Mouse (Mus musculus) midbrain, embryonic 15.5 days (tissue): Measurements from ENCODE around the gene Trpm1. TPM values are rescaled to one million over a fixed set of nuclear protein-coding genes. Genes with fewer than 3 reads are reported as not detected.

Experiments used
- ATAC-seq: fragments of 200-750 bp; cut with Nextera tagmentation; replicated peaks from 2 replicates; pipeline ENCODE4 v1.8.0; 2017; ENCODE audit warnings: moderate TSS enrichment
- H3K27ac ChIP-seq: fragments of 300-500 bp; sonication (generic); 2 replicates; pipeline ENCODE4 v1.5.1; 2015; ENCODE audit warnings: mild to moderate bottlenecking, inconsistent platforms
- H3K27me3 ChIP-seq: fragments of 300-500 bp; sonication (generic); replicated peaks from 2 replicates; pipeline ENCODE4 v1.6.1; 2015; ENCODE audit warnings: inconsistent platforms
- H3K36me3 ChIP-seq: fragments of 300-500 bp; sonication (generic); replicated peaks from 2 replicates; pipeline ENCODE4 v1.6.1; 2015; ENCODE audit warnings: inconsistent platforms
- H3K4me1 ChIP-seq: fragments of 300-500 bp; sonication (generic); 2 replicates; pipeline ENCODE4 v1.6.1; 2015; ENCODE audit warnings: inconsistent platforms
- H3K4me2 ChIP-seq: fragments of 300-500 bp; sonication (generic); 2 replicates; pipeline ENCODE4 v1.6.1; 2015; ENCODE audit warnings: inconsistent platforms, mild to moderate bottlenecking, moderate library complexity
- H3K4me3 ChIP-seq: fragments of 300-500 bp; sonication (generic); 2 replicates; pipeline ENCODE4 v1.5.1; 2015; ENCODE audit warnings: mild to moderate bottlenecking, inconsistent platforms
- H3K9ac ChIP-seq: fragments of 300-500 bp; sonication (generic); 2 replicates; pipeline ENCODE4 v1.6.1; 2015; ENCODE audit warnings: mild to moderate bottlenecking, inconsistent platforms
- H3K9me3 ChIP-seq: fragments of 300-500 bp; sonication (generic); 2 replicates; pipeline ENCODE4 v1.6.1; 2016; ENCODE audit warnings: inconsistent platforms
- WGBS: fragments of 180-500 bp; shearing (Covaris S2); methylation state at CpG from one replicate; pipeline ENCODE4 v1.1.7; 2015; ENCODE audit warnings: mixed read lengths; 5-methylcytosine and 5-hydroxymethylcytosine counted together
- polyA plus RNA-seq: library from polyadenylated mRNA; unstranded; fragments of >200 nt; fragmentation: Nextera tagmentation; extraction: Ambion mirVana; gene quantifications from 2 replicates; pipeline ENCODE4 v1.2.1, GENCODE M21; 2015

Gene Trpm1
- polyA plus RNA-seq, 1 experiment from 2014 or later = 0.26 TPM

DNA sequence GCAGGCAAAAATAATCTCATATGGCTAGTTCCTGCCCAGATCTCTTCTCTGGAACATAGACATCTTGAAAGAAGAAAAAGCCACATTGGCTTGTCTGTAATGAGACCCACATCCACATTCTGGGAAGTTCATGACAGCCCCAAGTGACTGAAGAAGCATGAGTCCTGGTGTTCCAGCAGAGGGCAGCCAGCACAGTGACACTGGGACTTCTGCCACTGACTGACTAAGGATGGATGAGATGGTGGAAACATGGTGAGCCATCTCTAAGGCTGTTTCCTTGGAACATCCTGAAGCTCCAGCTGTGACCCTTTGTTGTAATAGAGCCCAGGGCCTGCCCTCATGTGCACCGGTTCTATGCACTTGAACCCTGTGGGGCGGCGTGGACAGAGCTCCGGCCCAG, 25.7 kb downstream of the Trpm1 start:
- H3K4me3 ChIP-seq = no peak overlapping the region
- no peak for ATAC-seq
- H3K4me1 ChIP-seq = no peaks in the 10 kb centered on the region

DNA sequence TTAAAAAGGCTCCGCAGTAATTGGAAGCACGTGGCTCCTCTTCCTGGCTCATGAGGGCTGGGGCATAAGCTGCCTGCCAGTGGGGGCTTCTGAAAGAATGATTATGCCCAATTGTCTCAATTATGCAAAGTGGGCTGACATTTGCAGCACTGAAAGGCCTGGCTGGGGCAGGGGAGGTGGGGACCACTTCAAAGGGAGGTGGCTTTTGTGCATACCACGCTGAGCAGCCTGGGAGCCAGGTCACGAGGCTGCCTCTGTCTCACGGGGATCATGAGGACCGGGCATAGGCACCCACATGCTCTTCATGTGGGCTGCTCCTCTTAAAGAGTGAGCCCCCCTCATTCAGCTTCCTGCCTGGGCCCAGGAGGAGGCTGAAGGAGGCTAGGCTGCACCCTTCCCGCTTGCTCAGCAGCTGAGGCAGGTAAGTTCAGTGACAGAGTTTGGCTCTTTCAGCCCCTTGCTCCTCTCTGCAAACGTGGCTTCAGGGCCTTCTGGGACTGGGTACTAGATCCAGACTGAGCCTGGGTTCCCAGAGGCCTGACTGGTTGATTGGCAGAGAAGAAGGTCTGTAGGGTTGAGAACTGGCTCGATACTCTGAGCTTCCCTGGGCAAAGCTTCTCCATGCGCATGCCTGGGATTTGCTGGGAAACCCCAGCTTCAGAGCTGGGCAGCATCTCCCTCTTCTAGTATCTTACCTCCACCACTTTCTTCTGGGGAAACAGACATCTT, 31.7 kb downstream of the Trpm1 start:
- peak; percentile 71 for ATAC-seq
- H3K27ac ChIP-seq = no peak overlapping the region

More for the DNA sequence above, 25.7 kb downstream of the Trpm1 start:
- WGBS = 83% methylated on average over 4 of the region's 4 CpGs
- H3K9ac ChIP-seq = no peak overlapping the region
- H3K9me3 ChIP-seq = no peaks in the 10 kb centered on the region
- H3K27ac ChIP-seq = no peak overlapping the region
- H3K27me3 ChIP-seq = no peaks in the 10 kb centered on the region
- H3K4me2 ChIP-seq = no peak overlapping the region
- H3K36me3 ChIP-seq = no peaks in the 10 kb centered on the region

DNA sequence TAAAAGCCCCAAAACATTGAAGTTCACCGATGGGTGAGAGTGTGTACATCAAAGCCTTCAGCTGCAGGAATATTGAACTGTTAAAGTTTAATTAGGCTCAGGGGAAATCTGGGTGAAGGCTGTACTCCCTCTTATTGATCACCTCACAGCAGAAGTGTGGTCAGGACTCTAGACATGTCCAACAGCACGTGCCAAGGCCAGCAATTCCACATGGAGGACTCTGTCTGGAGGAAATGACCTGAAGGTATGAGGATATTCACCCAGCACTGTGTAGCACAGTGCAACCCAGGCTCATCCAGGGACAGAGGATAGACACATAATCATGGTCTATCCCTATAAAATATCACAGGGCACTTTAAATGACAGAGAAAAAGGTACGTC, 32.3 kb downstream of the Trpm1 start:
- ATAC-seq = 0 out of 2 replicates have a peak, but pooled peaks have one; percentile 48
- H3K9ac ChIP-seq = no peak overlapping the region
- H3K4me1 ChIP-seq = peaks cover 7% of the 10 kb centered on the region
- WGBS = 74% methylated on average over 3 of the region's 3 CpGs
- H3K4me2 ChIP-seq = no peak overlapping the region
- no peaks in the 10 kb centered on the region for H3K27me3 ChIP-seq
- H3K36me3 ChIP-seq = no peaks in the 10 kb centered on the region
- no peak overlapping the region for H3K4me3 ChIP-seq
- H3K9me3 ChIP-seq = no peaks in the 10 kb centered on the region
- no peak overlapping the region for H3K27ac ChIP-seq

More for the DNA sequence above, 31.7 kb downstream of the Trpm1 start:
- Histone ChIP-seq H3K9ac (no peak overlapping the region), H3K4me3 (no peak overlapping the region), H3K4me1 (peaks cover 7% of the 10 kb centered on the region), H3K9me3 (no peaks in the 10 kb centered on the region), H3K4me2 (no peak overlapping the region), H3K27me3 (no peaks in the 10 kb centered on the region), H3K36me3 (no peaks in the 10 kb centered on the region)
- 30% methylated on average over 10 of the region's 10 CpGs for WGBS

DNA sequence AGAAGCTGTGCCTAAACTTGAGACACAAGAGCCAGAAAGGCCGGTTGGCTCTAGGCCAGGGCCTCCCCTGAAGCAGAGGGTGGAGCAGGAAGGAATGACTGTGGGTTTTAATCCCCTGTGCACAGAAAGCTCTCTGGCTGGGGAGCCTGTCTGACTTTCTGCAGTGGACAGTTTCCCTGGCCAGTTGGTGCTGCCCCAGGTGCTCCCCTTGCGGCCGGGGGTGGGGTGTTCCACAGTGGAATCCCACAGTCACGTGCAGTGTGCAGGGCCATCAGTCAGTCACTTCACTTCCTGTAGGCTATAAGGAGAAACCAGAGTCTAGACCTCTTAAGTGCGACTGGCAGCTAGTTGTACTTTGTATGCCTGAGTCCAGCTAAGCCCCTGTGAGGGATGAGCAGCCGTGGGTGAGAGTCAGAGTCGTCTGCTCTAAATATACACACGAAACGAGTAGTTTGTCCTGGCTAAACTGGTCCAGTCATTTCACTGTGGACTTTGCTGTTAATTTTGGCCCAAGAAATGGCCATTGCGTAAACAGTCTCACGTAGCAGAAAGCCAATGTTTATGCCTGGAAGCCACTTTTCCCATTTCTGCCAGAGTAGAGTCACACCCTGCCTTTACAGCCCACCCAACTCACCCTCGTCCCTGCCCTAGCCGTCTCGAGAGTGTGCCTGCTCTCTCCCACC, 38.8 kb downstream of the Trpm1 start:
- Histone ChIP-seq H3K36me3 (no peaks in the 10 kb centered on the region), H3K4me2 (no peak overlapping the region), H3K9me3 (no peaks in the 10 kb centered on the region), H3K4me3 (no peak overlapping the region), H3K27ac (no peak overlapping the region), H3K9ac (no peak overlapping the region), H3K4me1 (peaks cover 5% of the 10 kb centered on the region; the same call in 1 of the 2 replicates), H3K27me3 (no peaks in the 10 kb centered on the region)
- no peak for ATAC-seq
- 60% methylated on average over 14 of the region's 14 CpGs for WGBS

DNA sequence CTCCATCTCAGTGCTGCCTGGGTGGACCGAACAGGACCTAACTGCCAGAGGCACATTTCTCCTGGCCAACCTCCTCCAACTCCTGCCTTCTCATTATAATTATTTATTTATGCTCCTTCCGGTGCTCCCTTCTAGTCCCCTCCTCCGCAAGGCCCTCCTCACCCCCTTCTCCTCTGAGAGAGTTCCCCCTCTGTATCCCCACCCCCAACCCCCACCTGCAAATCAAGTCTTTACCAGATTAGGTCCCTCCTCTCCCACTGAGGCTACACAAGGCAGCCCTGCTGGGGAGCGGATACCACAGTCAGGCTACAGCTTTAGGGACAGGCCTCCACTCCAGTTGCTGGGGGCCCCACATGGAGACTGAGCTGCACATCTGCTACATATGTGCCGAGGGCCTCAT, 39.8 kb downstream of the Trpm1 start:
- 34% methylated on average over 5 of the region's 5 CpGs for WGBS

DNA sequence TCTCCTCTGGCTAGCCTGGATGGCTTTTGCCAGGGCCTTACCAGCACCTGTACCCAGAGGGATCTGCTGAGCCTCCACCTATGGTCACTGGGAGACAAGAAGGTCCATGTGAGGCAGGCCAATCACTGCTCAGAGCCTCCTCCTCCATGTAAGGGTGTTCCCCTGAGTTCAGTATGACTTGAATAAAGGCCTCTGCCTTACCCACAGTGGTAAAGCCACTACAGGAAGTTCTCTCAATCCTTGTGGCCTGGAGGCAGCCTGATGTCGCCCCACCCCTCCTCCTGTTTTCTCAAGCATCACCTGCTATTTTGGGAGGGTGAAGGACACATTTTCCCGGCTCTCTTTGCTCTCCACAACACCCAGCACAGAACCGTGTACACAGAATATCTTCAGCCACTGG, 42.5 kb downstream of the Trpm1 start:
- ATAC-seq = no peak
- Histone ChIP-seq H3K4me3 (no peak overlapping the region), H3K4me2 (no peak overlapping the region), H3K36me3 (no peaks in the 10 kb centered on the region), H3K4me1 (peaks cover 5% of the 10 kb centered on the region; the same call in 1 of the 2 replicates), H3K9ac (no peak overlapping the region), H3K9me3 (no peaks in the 10 kb centered on the region), H3K27ac (no peak overlapping the region), H3K27me3 (no peaks in the 10 kb centered on the region)
- 86% methylated on average over 3 of the region's 3 CpGs for WGBS

More for the DNA sequence above, 39.8 kb downstream of the Trpm1 start:
- H3K27me3 ChIP-seq = no peaks in the 10 kb centered on the region
- H3K27ac ChIP-seq = no peak overlapping the region
- no peak overlapping the region for H3K4me3 ChIP-seq
- no peak overlapping the region for H3K4me2 ChIP-seq
- peaks cover 5% of the 10 kb centered on the region; the same call in 1 of the 2 replicates for H3K4me1 ChIP-seq
- no peaks in the 10 kb centered on the region for H3K36me3 ChIP-seq
- ATAC-seq = no peak
- no peaks in the 10 kb centered on the region for H3K9me3 ChIP-seq
- no peak overlapping the region for H3K9ac ChIP-seq

DNA sequence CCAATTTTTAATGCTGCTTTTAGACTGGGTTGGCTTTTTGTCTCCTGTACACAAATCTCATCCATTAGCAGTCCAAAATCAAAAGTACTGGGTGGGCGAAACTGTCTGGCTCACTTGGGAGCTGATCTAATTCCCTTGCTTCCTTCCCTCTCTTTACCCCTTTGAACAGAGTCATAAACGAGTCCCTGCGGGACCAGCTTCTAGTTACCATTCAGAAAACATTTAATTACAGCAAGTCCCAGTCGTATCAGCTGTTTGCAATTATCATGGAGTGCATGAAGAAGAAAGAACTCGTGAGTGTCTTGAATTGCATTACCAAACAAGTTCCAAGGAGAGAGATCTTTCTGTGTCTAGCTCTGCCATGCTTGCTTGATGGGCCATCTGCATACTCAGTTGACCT, 55.1 kb downstream of the Trpm1 start:
- 61% methylated on average over 5 of the region's 5 CpGs for WGBS
- Histone ChIP-seq H3K9ac (no peak overlapping the region), H3K27me3 (no peaks in the 10 kb centered on the region), H3K27ac (no peak overlapping the region), H3K4me2 (no peak overlapping the region), H3K36me3 (no peaks in the 10 kb centered on the region), H3K4me3 (no peak overlapping the region), H3K9me3 (no peaks in the 10 kb centered on the region), H3K4me1 (no peaks in the 10 kb centered on the region)
- no peak for ATAC-seq

DNA sequence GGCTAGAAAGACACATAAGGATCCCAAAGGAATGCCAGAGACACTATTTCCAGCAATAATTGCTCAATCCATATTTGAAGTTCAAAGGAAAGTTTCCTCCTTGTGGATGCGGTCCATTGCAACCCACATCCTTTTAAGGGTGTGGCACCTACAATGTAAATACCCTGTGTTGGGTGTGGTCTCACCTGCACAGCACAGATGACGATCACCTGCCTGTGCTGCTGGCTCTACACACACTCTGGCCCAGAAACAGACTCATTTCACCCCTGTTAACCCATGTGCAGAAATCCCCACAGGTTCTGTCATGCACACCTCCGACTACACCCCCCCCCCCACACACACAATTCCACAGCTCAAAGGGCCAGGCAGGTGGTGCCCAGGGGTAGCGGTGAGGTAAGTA, 59.2 kb downstream of the Trpm1 start:
- no peaks in the 10 kb centered on the region for H3K4me1 ChIP-seq
- H3K9me3 ChIP-seq = no peaks in the 10 kb centered on the region
- H3K27ac ChIP-seq = no peak overlapping the region
- H3K36me3 ChIP-seq = no peaks in the 10 kb centered on the region
- no peaks in the 10 kb centered on the region for H3K27me3 ChIP-seq
- 91% methylated on average over 4 of the region's 4 CpGs for WGBS
- H3K4me3 ChIP-seq = no peak overlapping the region
- no peak for ATAC-seq
- no peak overlapping the region for H3K4me2 ChIP-seq
- H3K9ac ChIP-seq = no peak overlapping the region

DNA sequence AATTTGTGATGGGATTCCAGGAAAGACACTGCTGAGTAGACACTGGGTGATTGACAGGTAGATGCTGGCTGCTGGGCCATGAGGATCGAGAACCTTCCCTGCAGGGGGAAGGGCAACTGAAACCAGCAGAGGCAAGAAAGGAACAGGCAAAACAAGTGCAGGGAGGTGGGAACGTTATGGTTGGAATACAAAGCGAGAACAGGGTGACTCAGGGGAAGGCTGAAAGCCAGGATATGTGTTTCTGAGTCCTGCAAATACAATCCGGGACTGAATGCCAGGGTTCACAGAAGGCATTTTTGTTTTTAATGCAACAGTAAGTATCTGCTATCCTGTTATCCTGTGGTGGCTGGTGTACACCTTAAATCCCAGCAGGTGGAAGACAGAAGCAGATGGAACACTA, 60.4 kb downstream of the Trpm1 start:
- Histone ChIP-seq H3K36me3 (no peaks in the 10 kb centered on the region), H3K4me2 (no peak overlapping the region), H3K9ac (no peak overlapping the region), H3K4me3 (no peak overlapping the region), H3K27ac (no peak overlapping the region), H3K9me3 (no peaks in the 10 kb centered on the region), H3K27me3 (no peaks in the 10 kb centered on the region), H3K4me1 (no peaks in the 10 kb centered on the region)
- no peak for ATAC-seq
- WGBS = 64% methylated on average over 4 of the region's 4 CpGs

DNA sequence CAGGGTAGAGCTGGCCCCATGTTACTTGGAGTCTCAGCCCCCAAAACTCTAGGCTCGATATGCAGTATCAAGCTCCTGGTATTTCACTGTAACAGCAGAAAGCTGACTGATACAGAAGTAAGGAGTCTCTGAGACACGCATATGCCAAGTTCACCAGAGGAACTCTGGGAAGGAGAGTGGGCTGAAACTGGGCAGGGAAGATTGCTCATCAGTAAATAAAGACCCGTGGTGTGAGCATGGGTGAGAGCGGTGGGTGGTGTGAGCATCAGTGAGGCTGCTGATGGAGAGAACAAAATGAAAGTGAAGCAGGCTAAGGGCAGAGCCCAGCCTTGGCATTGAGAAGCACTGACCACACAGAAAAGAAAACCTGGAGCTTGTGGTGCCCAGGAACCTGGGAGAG, 62.0 kb downstream of the Trpm1 start:
- Histone ChIP-seq H3K9me3 (no peaks in the 10 kb centered on the region), H3K36me3 (no peaks in the 10 kb centered on the region), H3K4me1 (no peaks in the 10 kb centered on the region), H3K27ac (no peak overlapping the region), H3K4me3 (no peak overlapping the region), H3K27me3 (no peaks in the 10 kb centered on the region), H3K4me2 (no peak overlapping the region), H3K9ac (no peak overlapping the region)
- 86% methylated on average over 4 of the region's 4 CpGs for WGBS
- no peak for ATAC-seq

DNA sequence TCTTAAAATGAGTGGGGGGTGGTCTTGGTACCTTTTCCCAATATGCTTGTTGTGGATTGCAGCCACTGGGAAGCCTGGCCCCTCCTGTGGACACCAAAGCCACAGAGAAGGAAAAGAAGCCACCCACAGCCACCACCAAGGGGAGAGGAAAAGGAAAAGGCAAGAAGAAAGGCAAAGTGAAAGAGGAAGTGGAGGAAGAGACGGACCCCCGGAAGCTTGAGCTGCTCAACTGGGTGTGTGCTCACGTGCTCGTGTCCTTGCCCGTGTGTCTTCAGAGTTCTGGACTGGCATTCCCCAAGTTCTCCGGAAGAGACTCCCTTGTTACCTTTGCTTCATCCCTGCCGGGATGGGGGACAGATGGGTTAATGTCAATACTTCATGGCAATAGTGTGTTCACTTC, 63.8 kb downstream of the Trpm1 start:
- WGBS = 92% methylated on average over 7 of the region's 7 CpGs
- ATAC-seq = no peak
- H3K36me3 ChIP-seq = no peaks in the 10 kb centered on the region

DNA sequence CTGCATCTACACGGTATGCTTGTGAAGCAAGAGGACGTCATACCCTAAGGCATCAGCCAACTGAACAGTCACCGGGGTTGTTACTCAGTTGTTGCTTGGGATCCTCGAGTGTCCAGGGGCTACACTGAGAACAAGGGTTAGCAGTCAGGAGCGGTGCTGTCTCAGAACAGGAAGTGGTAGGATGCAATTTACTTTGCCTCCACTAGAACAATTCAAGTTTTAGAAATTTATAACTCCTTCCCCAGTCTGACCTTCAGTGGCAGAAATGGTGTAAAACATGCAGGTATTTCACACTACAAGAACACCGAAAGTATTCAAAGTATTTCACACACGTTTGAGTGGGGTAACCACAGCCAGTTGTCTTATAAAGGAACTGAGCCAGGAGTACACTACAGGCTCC, 66.1 kb downstream of the Trpm1 start:
- 87% methylated on average over 7 of the region's 7 CpGs for WGBS
- no peak for ATAC-seq
- H3K4me1 ChIP-seq = no peaks in the 10 kb centered on the region
- H3K36me3 ChIP-seq = no peaks in the 10 kb centered on the region
- H3K4me2 ChIP-seq = no peak overlapping the region
- H3K27me3 ChIP-seq = no peaks in the 10 kb centered on the region
- H3K27ac ChIP-seq = no peak overlapping the region
- H3K9ac ChIP-seq = no peak overlapping the region
- no peaks in the 10 kb centered on the region for H3K9me3 ChIP-seq
- H3K4me3 ChIP-seq = no peak overlapping the region

More for the DNA sequence above, 63.8 kb downstream of the Trpm1 start:
- Histone ChIP-seq H3K4me1 (no peaks in the 10 kb centered on the region), H3K27ac (no peak overlapping the region), H3K27me3 (no peaks in the 10 kb centered on the region), H3K4me3 (no peak overlapping the region), H3K9ac (no peak overlapping the region), H3K9me3 (no peaks in the 10 kb centered on the region), H3K4me2 (no peak overlapping the region)

DNA sequence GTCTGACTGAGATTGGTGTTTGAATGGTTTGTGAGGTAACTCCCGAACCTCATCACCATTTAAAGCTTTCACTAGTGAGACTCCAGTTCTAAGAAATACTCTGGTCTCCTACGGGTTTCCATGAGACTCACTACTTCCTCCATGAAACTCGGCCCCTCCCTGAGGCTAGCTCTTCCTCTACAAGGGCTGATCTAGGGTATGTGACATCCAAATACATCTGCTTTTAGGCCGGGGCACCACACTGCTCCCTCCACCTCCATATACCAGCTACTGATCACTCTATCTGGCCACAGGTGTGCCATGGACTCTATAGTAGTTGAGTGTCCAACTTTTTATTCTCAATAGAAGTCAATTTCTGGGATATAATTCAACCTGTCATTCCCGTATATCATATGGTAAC, 69.6 kb downstream of the Trpm1 start:
- no peaks in the 10 kb centered on the region for H3K4me1 ChIP-seq
- no peak overlapping the region for H3K4me2 ChIP-seq
- no peaks in the 10 kb centered on the region for H3K36me3 ChIP-seq
- H3K27ac ChIP-seq = no peak overlapping the region
- no peak for ATAC-seq
- no peaks in the 10 kb centered on the region for H3K9me3 ChIP-seq
- H3K27me3 ChIP-seq = no peaks in the 10 kb centered on the region
- H3K9ac ChIP-seq = no peak overlapping the region
- H3K4me3 ChIP-seq = no peak overlapping the region
- WGBS = 95% methylated on average over 5 of the region's 5 CpGs
